Mouse (Mus musculus) urinary bladder, postnatal 0 days (tissue): ENCODE measurements around the gene F11r. TPM values are rescaled to one million over a fixed set of nuclear protein-coding genes. Genes with fewer than 3 reads are reported as not detected.

ENCODE experiments used
- polyA plus RNA-seq: library from polyadenylated mRNA; unstranded; fragments of >200 nt; fragmentation: Nextera tagmentation; extraction: Ambion mirVana; gene quantifications from 2 replicates; pipeline ENCODE4 v1.2.1, GENCODE M21; 2015

The F11r gene
- polyA plus RNA-seq, result 84.3 and 90.0 TPM in 2 replicates

GRCm38 (mm10) chr1:171437264-171438013 lies at the start of gene F11r:
Gene F11r, plus strand, starts transcription at chr1:171437535.

GRCm38 (mm10) chr1:171388376-171389102 lies 48.8 kb upstream of the F11r start, which contains the start of gene Arhgap30:
Gene Arhgap30, plus strand, starts transcription at chr1:171388954.

GRCm38 (mm10) chr1:171410947-171411484 lies 26.3 kb upstream of the F11r start, which contains the start of gene Usf1:
Gene Usf1, plus strand, starts transcription at chr1:171411313.

GRCm38 (mm10) chr1:171418660-171419059 lies 18.7 kb upstream of the F11r start, which contains the start of gene Tstd1:
Gene Tstd1, plus strand, starts transcription at chr1:171418872.

GRCm38 (mm10) chr1:171503250-171503591 lies 65.9 kb downstream of the F11r start, which contains the start of gene Alyref2:
Gene Alyref2, plus strand, starts transcription at chr1:171503478.

Other genes starting within 250 kb of the F11r start
- 246 and 265 TPM in 2 replicates for gene Pcp4l1, start 241.3 kb upstream of the F11r start, polyA plus RNA-seq
- 0.15 and 0.28 TPM in 2 replicates for gene Nr1i3, start 223.6 kb upstream of the F11r start, polyA plus RNA-seq
- gene Tomm40l, start 215.0 kb upstream of the F11r start, polyA plus RNA-seq, result 24.1 and 24.4 TPM in 2 replicates
- gene Apoa2, start 212.5 kb upstream of the F11r start, polyA plus RNA-seq, result 4.0 and 20.3 TPM in 2 replicates
- gene Fcer1g, start 203.2 kb upstream of the F11r start, polyA plus RNA-seq, result 66.5 and 150 TPM in 2 replicates
- 4.6 and 5.8 TPM in 2 replicates for gene Adamts4, start 187.1 kb upstream of the F11r start, polyA plus RNA-seq
- gene Ndufs2, start 186.1 kb upstream of the F11r start, polyA plus RNA-seq, result 196 and 216 TPM in 2 replicates
- gene B4galt3, start 167.2 kb upstream of the F11r start, polyA plus RNA-seq, result 41.8 and 42.3 TPM in 2 replicates
- gene Ppox, start 156.3 kb upstream of the F11r start, polyA plus RNA-seq, result 23.1 and 24.7 TPM in 2 replicates
- 29.3 and 30.5 TPM in 2 replicates for gene Usp21, start 149.5 kb upstream of the F11r start, polyA plus RNA-seq
- 69.1 and 82.7 TPM in 2 replicates for gene Ufc1, start 142.5 kb upstream of the F11r start, polyA plus RNA-seq
- 34.0 and 36.6 TPM in 2 replicates for gene Dedd, start 108.4 kb upstream of the F11r start, polyA plus RNA-seq
- 31.4 and 33.0 TPM in 2 replicates for gene Nit1, start 91.9 kb upstream of the F11r start, polyA plus RNA-seq
- gene Pfdn2, start 91.9 kb upstream of the F11r start, polyA plus RNA-seq, result 62.2 and 64.8 TPM in 2 replicates
- 1.1 and 1.5 TPM in 2 replicates for gene Klhdc9, start 76.7 kb upstream of the F11r start, polyA plus RNA-seq
- 22.4 and 24.1 TPM in 2 replicates for gene Nectin4, start 67.4 kb upstream of the F11r start, polyA plus RNA-seq
- 2.1 and 4.7 TPM in 2 replicates for gene Arhgap30, start 48.6 kb upstream of the F11r start, polyA plus RNA-seq
- 32.1 and 33.4 TPM in 2 replicates for gene Usf1, start 26.2 kb upstream of the F11r start, polyA plus RNA-seq
- 16.8 and 21.2 TPM in 2 replicates for gene Tstd1, start 18.7 kb upstream of the F11r start, polyA plus RNA-seq
- 9.6 and 10.3 TPM in 2 replicates for gene Alyref2, start 65.9 kb downstream of the F11r start, polyA plus RNA-seq
- 0.51 and 0.73 TPM in 2 replicates for gene Itln1, start 97.8 kb downstream of the F11r start, polyA plus RNA-seq
- 0.77 and 3.5 TPM in 2 replicates for gene Cd244a, start 121.7 kb downstream of the F11r start, polyA plus RNA-seq
- 0.35 and 0.98 TPM in 2 replicates for gene Ly9, start 169.9 kb downstream of the F11r start, polyA plus RNA-seq
- gene Slamf7, start 215.5 kb downstream of the F11r start, polyA plus RNA-seq, result 0.08 and 0.18 TPM in 2 replicates
- 4.9 and 9.6 TPM in 2 replicates for gene Cd48, start 244.5 kb downstream of the F11r start, polyA plus RNA-seq